Mouse (Mus musculus) embryo, embryonic 10 days (tissue): ENCODE measurements at regions not wholly inside any gene's neighbourhood (a gene's known extent, or its start where the extent isn't known, plus 50 kb on each side); places are given as distances from the start of the nearest gene placed in this dataset.

Experiments
- DNase-seq: peaks from one replicate; pipeline ENCODE4 v3.0.0-alpha.2; 2015; ENCODE audit warnings: low spot score

DNA sequence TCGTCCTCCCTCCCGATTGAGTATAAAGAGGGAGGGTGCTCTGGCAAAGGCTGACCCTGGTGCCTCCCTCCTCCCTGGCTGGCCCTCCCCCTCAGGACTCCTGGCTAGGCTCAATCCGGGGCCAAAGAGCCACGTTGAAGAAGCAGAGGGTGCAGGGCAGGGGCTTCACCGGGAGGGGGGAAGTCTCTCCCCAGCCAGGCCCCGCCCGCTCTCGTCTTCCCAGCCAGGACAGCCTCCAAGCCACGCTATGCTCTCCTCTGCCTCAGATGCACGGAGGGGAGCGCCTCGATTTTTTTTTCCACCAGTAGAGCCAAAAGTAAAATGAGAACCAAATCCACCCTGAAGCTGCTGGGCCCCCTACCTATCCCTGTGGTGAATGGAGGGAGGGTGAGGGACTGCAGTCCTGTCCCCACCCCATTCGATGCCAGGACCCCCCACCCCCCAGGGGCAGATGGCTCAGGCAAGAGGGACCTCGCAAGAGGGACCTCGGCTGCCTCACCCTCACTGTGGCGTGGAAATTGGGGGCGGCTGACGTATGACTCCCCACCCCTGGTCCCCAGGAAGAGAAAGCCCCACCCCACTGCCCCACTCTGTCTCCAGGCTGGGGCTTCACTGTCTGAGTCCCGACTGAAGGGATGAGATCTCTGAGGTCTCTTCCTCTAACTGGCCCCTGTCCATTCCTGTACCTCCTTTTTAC is 53.2 kb upstream of the Col1a1 start:
- DNase-seq: peak; percentile 78

DNA sequence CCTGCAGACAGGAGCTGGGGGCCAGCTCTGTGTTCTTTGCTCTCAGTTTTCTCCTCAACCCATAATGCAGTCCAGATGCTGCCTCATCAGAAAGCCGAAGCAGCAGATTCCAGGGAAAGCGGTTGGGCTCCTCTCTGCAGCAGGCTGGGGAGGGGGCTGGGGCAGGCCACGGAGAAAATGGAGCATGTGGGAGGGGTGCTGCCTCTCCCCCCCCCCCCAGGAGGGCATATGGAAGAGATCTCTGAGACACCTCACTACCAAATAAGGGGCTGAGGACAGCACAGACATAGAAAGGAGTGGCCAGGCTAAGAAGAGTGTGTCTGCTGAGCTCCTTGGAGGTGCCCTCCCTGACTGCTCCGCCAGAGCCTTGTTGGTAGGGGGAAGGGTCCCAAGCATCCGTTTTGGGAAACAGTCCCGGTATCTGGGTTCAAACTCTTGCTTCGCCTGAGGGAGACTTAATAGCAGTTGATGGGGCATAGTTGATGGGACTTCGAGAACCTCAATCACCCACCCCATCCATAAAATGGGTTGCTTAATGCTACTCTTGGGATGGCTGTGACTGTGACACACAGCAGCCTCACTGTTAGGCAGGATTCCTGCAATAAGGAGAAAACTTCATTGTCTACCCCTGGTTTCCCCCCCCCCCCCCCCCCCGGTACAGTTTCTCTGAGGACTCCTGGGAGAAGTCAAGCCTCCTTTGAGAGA is 53.9 kb upstream of the Col1a1 start:
- peak; percentile 82 for DNase-seq

DNA sequence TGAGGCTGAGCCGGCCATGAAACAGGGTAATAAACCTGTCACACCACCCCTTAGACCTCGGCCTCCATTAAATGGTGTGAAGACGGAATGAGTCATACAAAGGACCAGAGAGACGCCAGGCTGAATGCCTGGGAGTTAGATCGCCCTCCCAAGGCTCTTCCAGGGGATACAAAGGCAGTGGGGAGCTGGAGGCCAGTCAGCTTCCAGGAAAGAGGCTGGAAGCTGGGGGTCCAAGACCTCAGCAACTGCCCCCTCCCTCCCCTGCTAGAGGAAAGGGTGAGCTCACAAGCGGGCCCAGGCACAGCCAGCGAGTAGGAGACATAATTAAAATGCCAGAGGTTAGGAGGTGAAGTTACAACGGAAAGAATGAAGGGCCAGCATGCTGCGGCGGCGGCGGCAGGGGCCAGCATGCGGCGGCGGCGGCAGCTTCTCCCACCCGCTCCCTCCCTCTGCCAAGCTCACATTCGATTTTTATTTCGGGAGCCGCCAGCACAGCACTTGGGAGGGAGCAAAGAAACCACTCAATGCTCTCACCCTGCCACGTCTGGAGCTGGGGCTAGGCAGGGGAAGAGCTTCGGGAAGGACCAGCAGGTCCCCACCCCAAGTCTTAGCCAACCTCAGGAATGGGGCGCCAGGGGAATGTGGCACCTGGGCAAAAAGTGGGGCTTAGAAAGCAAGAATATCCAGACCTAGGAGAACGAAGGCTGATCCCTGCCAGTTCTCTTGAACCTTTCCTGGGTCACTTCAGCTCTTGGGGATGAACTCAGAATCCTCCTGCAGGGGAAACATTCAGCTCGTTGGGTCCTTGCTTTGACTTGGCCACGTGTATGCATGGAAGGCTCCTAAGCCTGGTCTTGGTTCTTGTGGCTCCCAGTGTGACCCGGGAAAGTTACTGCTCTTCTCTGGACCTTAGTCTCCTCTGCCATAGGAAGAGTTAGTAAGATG is 54.9 kb upstream of the Col1a1 start:
- peak; percentile 80 for DNase-seq

DNA sequence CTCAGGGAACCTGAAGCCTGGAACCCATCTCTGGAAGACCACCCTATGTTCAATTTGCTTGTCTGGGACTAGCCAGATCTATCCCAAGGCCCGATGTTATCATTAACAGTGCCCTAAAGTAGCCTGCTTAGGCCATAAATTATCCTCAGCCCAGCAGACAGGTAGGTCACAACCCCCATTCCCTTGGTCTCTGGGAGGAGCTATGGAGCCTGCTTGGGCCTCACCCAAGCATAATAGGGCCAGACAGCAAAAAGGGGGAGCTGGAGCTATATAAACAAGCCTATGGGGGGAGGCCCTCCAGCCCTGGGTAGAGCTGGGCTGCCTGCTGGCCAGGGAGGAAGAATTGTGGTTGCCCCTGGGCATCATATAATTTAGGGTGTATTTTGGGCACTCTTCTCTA is 59.3 kb upstream of the Col1a1 start:
- DNase-seq: peak; percentile 45

DNA sequence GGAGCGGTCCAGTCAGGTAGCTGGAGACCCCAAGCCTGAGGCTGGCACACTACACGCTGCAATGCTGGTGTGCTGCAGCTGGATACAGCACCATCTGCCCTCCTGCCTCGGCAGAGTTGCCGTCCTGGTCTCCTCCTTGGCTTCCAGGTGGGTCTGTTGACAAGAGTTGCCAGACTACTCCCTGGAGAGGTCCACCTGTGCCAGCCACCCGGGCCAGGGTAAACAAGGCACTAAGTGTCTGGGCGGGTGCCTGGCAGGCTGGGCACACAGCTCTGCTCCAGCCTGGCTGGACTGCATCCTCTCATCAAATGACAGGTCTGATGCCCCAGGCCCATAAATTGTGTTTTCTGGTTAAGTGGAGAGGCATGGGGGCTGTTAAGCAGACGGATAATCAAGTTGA is 61.0 kb upstream of the Col1a1 start:
- no peak for DNase-seq

DNA sequence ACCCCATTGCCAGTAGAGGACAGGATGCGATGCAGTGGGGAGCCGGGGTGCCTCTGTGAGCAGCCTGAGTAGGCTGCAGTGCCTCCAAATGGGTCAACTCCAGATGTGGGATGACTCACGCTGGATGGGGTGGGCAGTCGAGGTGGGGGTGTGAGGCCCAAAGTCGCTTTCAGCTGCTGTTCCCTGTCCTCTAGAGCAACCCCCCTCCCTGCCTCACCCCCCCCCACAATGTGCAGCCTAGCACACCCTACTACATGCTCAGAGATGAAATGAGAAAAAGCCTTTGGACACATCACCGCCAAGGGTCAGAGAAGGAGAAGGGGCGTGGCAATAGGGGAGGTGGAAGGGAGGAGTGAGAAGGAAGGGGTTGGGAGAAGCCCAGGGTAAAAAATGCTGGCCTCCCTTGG is 61.9 kb upstream of the Col1a1 start:
- DNase-seq: peak; percentile 43

DNA sequence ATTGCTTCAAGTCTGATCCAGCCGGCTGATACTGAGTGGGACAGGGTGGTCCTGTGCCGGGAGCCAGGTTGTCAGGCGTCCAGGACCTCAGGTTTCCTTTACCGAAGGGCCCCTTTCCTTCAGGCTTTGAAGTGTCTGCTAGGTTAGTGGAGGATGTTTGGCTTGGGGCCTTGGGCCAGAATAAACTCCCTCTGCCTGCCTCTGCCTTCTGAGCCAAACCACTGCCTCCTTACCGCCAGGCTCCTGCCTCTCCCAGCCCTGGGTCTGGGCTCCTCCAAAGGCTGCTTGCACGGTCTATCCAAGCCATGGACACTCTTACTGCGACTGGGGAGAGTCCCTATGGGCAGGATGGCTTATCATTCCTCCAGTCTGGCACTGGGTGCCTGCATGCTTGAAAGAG is 62.3 kb upstream of the Col1a1 start:
- no peak for DNase-seq

DNA sequence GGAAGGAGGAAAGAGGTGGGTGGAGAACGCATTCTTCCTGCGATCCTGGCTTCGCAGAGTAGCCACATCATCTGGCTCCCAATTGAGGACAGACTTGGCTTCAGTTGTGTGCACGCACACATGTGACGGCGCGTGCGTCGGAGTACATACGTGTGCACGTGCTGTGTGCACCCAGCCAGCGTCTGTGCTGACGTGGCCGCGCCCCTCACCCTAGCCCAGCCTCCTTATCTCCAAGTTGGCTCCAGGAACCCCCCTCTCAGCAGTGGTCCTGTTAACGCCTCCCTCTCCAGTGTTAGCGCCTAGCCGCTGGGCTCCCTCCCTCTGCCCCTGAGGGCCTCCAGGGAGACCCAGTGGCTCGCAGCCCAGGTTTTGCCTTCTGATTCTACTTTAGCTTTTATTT is 63.1 kb upstream of the Col1a1 start:
- DNase-seq: peak; percentile 61

DNA sequence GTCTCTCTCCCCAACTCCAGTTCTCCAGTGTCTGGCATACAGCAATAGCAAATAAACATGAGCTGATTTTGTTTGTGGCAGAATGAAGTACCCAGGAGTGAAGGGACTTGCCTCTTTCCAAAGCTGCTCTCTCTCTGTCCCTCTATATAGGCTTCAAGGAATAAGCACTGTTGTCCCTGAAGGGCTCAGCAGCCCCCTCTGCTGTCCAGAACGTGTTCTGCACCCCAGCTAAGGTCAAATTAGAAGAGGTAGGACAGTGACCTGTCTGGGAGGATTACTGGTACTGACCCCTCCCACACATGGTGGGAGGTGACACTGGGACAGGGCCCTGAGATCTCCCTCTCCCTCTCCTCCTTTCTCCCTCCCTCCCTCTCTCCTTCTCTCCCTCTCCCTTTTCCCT is 65.7 kb upstream of the Col1a1 start:
- peak; percentile 66 for DNase-seq

DNA sequence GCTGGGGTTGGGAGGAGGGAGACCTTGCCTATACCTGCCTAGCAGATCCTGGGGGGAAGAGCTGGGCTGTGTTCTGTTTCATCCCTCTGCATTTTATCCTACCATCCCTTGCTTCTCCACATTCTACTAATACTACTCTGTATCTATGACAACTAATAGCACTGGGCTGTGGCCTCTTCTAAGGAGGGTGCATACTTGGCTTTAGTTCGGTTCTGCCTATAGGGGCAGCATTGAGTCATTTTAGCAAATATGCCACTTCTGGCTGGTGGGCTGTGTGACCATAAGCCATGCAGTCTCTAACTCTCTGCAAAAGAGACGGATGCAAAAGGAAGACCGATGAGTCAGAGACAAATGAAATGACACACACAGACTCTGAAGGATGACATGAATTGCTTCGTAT is 66.2 kb upstream of the Col1a1 start:
- peak; percentile 69 for DNase-seq

DNA sequence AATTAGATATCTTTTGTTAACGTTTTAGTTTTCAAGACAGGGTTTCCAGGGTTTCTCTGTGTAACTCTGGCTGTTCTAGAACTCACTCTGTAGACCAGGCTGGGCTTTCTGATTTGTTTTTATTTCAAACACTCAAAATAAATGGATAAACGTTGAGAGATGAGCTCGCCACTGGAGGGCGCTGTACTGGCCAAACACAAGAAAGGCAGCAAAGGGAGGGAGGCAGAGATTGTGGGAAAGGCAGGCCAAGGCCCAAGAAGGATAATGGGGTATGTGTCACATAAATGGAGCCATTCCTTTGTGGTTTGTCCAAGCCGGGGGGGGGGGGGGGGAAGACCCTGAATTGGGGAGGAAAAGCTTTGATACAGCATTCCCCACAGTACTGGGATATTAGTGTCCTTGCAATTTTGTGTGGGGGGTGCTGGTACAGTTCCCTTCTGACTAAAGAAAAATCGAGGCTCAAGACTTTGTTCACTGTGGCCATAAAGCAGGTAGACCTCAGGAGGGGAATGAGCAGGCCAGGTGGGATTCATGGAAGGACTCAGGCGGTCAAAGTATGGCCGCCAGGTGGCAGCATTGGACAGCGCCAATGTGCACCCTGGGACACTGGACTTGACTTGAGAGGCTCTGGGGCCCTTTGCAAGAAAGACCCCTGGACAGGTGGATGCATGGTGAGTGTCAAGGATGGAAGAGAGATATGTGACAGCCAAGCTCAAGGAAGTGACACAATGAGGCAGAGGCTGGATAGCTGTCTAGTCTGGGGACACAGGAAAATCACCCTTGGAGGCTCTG is 69.7 kb upstream of the Col1a1 start:
- DNase-seq: peak; percentile 92

DNA sequence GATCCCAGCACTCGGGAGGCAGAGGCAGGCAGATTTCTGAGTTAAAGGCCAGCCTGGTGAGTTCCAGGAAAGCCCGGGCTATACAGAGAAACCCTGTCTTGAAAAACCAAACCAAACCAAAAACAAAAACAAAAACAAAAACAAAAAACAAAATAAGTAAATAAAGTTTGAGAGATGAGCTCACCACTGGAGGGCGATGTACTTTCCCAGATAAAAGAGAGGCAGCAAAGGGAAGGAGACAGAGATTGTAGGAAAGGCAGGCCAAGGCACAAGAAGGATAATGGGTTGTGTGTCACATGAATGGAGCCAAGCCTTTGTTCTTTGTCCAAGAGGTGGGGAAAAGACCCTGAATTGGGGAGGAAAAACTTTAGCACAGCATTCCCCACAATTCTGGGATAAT is 67.6 kb upstream of the Tmem92 start:
- no peak for DNase-seq

DNA sequence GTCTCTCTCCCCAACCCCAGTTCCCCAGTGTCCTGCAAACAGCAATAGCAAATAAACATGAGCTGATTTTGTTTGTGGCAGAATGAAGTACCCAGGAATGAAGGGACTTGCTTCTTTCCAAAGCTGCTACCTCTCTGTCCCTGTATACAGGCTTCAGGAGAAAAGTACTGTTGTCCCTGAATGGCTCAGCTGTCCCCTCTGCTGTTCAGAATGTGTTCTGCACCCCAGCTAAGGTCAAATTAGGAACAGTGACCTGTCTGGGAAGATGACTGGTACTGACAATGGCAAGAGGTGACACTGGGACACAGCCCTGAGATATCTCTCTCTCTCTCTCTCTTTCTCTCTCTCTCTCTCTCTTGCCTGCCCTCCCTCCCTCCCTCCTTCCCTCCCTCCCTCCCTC is 56.6 kb upstream of the Tmem92 start:
- DNase-seq: peak; percentile 33

DNA sequence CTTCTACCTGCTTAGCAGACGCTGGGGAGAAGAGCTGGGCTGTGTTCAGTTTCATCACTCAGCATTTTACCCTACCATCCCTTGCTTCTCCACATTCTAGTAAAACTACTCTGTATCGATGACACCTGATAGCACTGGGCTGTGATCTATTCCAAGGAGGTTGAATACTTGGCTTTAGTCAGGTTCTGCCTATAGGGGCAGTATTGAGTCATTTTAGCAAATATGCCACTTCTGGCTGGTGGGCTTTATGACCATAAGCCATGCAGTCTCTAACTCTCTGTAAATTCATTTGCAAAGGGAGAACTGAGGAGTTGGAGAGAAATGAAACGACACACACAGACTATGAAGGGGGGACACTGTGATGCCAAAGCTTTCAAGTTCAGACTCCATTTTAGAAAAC is 55.6 kb upstream of the Tmem92 start:
- peak; percentile 28 for DNase-seq

DNA sequence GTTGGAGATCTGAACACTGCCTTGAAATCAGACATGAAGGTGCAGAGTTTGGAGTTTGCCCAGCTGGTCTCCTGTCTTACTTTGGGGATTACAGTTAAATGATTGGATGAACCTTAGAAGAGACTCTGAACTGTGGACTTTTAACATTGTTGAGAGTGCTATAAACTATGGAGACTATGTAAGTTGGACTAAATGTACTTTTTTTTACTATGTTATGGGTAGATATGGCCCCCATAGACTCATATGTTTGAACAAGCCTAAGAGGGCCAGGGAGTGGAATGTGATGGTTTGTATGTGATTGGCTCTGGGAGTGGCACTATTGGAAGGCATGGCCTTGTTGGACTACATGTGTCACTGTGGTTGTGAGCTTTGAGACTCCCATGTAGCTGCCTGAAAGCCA is 53.8 kb upstream of the Tmem92 start:
- DNase-seq: no peak

DNA sequence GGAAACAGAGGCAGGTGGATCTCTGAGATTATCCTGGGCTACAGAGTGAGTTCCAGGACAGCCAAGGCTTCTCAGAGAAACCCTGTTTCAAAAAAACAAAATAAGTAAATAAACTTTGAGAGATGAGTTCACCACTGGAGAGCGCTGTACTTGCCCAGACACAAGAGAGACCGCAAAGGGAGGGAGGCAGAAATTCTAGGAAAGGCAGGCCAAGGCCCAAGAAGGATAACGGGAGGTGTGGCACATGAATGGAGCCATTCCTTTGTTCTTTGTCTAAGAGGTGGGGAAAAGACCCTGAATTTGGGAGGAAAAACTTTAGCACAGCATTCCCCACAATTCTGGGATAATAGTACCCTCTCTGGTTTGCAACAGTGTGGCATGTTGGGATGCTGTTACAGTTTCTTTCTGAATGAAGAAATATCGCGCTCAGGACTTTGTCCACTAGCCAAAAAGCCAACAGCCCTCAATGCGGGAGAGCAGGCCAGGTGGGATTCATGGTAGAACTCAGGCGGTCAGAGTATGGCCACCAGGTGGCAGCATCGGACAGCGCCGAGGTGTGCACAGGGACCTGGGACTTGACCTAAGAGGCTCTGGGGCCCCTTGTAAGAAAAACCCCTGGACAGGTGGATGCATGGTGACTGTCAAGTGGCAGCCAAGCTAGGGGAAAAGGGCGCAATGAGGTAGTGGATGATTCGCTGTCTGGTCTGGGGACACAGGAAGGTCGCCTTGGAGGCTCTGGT is 49.9 kb upstream of the Tmem92 start:
- DNase-seq: peak; percentile 84
